Mouse (Mus musculus): Measurements from ENCODE around the gene Prlh. TPM values are rescaled to one million over a fixed set of nuclear protein-coding genes. Genes with fewer than 3 reads are reported as not detected.
A peak's percentile ranks its signal among the peaks of the same experiment; 100 is the strongest.

Prlh gene
- polyA plus RNA-seq (2012; ENCODE audit: insufficient read depth, insufficient read length, low replicate concordance, missing spikeins), result not detected in 2 replicates

GRCm38 (mm10) chr1:90952808-90953207 is at the start of gene Prlh:
Gene Prlh (plus strand): TSS chr1:90953108.
- TF ChIP-seq CTCF (IDR thresholded peaks at IDR 0.05; ENCODE audit: insufficient read depth, low read depth, low read length) (no peak), POLR2A (IDR thresholded peaks at IDR 0.05; ENCODE audit: insufficient read depth, low read depth, low read length) (no peak)
- no peaks in the 10 kb centered on the region for H3K4me1 ChIP-seq (ENCODE audit: control insufficient read depth, insufficient read depth, low read length)
- 91% methylated on average over 8 of the region's 8 CpGs for WGBS

GRCm38 (mm10) chr1:90903211-90903945 is 49.5 kb upstream of the Prlh start:
- 70% methylated on average over 3 of the region's 3 CpGs for WGBS
- Histone ChIP-seq H3K27ac (ENCODE audit: insufficient read depth, low read depth, low read length) (peak overlapping the region; percentile 16), H3K4me1 (ENCODE audit: control insufficient read depth, insufficient read depth, low read length) (peaks cover 10% of the 10 kb centered on the region), H3K4me3 (ENCODE audit: insufficient read depth, low read depth, low read length) (no peak overlapping the region)
- TF ChIP-seq CTCF (IDR thresholded peaks at IDR 0.05; ENCODE audit: insufficient read depth, low read depth, low read length) (no peak), POLR2A (IDR thresholded peaks at IDR 0.05; ENCODE audit: insufficient read depth, low read depth, low read length) (no peak)

More at GRCm38 (mm10) chr1:90952808-90953207, at the start of gene Prlh:
- H3K4me3 ChIP-seq (ENCODE audit: insufficient read depth, low read depth, low read length), result no peak within 1 kb of the TSS
- H3K27ac ChIP-seq (ENCODE audit: insufficient read depth, low read depth, low read length), result no peak within 1 kb of the TSS

GRCm38 (mm10) chr1:90903971-90904458 is 48.9 kb upstream of the Prlh start:
- Histone ChIP-seq H3K4me3 (ENCODE audit: insufficient read depth, low read depth, low read length) (no peak overlapping the region), H3K4me1 (ENCODE audit: control insufficient read depth, insufficient read depth, low read length) (peaks cover 10% of the 10 kb centered on the region), H3K27ac (ENCODE audit: insufficient read depth, low read depth, low read length) (peak overlapping the region; percentile 16; the same call in 1 of the 2 replicates)
- 33% methylated on average over 8 of the region's 8 CpGs for WGBS
- TF ChIP-seq POLR2A (IDR thresholded peaks at IDR 0.05; ENCODE audit: insufficient read depth, low read depth, low read length), result no peak
- no peak for TF ChIP-seq CTCF (IDR thresholded peaks at IDR 0.05; ENCODE audit: insufficient read depth, low read depth, low read length)

DNA sequence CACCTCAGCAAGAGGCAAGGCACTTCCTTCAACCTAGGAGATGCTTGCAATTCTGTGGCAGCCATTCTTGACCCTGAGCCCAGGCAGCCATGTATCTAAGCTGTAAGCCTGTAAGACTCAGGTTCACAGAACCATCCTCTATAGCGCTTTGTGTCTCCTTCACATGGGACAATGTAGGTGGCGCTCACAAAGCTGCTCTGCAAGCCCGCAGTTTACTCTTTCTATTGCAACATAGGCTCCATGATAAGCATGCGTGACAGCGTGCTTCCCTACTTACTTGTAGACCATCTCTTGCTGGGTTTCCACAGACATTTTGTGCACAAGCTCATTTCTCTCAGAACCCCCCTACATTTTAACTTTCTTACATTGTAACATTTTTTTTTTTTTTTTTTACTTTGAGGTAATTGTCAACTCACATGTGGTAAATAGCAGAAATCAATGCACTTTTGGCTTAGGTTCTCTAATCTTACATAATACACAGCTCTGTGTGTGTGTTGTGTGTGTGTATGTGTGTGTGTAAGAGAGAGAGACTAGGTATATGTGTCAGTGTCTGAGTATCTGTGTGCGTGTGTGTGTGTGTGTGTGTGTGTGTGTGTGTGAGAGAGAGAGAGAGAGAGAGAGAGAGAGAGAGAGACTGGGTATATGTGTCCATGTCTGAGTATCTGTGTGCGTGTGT is 48.0 kb upstream of the Prlh start:
- peaks cover 15% of the 10 kb centered on the region for H3K4me1 ChIP-seq (ENCODE audit: control insufficient read depth, insufficient read depth, low read length)
- no peak for TF ChIP-seq POLR2A (IDR thresholded peaks at IDR 0.05; ENCODE audit: insufficient read depth, low read depth, low read length)
- no peak for TF ChIP-seq CTCF (IDR thresholded peaks at IDR 0.05; ENCODE audit: insufficient read depth, low read depth, low read length)
- 91% methylated on average over 7 of the region's 7 CpGs for WGBS
- H3K27ac ChIP-seq (ENCODE audit: insufficient read depth, low read depth, low read length), result no peak overlapping the region
- H3K4me3 ChIP-seq (ENCODE audit: insufficient read depth, low read depth, low read length), result no peak overlapping the region

DNA sequence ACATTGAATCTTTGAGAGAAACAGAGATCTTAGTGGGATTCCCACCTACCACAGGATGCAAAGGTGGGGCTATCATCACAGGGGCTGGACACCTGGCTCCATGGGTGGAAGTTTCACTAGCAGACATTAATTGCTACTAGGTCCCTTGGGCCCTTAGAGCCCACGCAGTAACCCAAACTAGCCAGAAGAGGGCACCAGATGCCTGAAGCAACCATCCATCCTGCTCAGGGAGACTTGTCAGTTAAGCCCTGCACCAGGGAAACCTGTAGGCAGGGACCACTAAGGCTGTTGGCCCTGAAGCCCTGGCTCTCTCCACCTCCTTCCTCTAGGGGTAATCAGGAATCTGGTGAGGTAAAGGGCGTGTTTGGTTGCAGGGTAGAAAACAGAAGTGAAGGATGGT is 46.6 kb upstream of the Prlh start:
- no peak for TF ChIP-seq POLR2A (IDR thresholded peaks at IDR 0.05; ENCODE audit: insufficient read depth, low read depth, low read length)
- TF ChIP-seq CTCF (IDR thresholded peaks at IDR 0.05; ENCODE audit: insufficient read depth, low read depth, low read length), result no peak; the same call in 1 of the 2 replicates
- WGBS, result 40% methylated on average over 2 of the region's 2 CpGs
- no peak overlapping the region for H3K4me3 ChIP-seq (ENCODE audit: insufficient read depth, low read depth, low read length)
- no peak overlapping the region for H3K27ac ChIP-seq (ENCODE audit: insufficient read depth, low read depth, low read length)
- H3K4me1 ChIP-seq (ENCODE audit: control insufficient read depth, insufficient read depth, low read length), result peaks cover 18% of the 10 kb centered on the region

GRCm38 (mm10) chr1:90909161-90909560 is 43.7 kb upstream of the Prlh start:
- no peak overlapping the region for H3K27ac ChIP-seq (ENCODE audit: insufficient read depth, low read depth, low read length)
- no peak overlapping the region for H3K4me3 ChIP-seq (ENCODE audit: insufficient read depth, low read depth, low read length)
- TF ChIP-seq POLR2A (IDR thresholded peaks at IDR 0.05; ENCODE audit: insufficient read depth, low read depth, low read length) (no peak), CTCF (IDR thresholded peaks at IDR 0.05; ENCODE audit: insufficient read depth, low read depth, low read length) (no peak)
- H3K4me1 ChIP-seq (ENCODE audit: control insufficient read depth, insufficient read depth, low read length), result peaks cover 8% of the 10 kb centered on the region

- H3K4me1 ChIP-seq (ENCODE audit: control insufficient read depth, insufficient read depth, low read length), result peaks cover 10% of the 10 kb centered on the region
- no peak overlapping the region for H3K27ac ChIP-seq (ENCODE audit: insufficient read depth, low read depth, low read length)
- peak overlapping the region; percentile 4; the same call in 1 of the 2 replicates for H3K4me3 ChIP-seq (ENCODE audit: insufficient read depth, low read depth, low read length)
- TF ChIP-seq CTCF (IDR thresholded peaks at IDR 0.05; ENCODE audit: insufficient read depth, low read depth, low read length) (no peak), POLR2A (IDR thresholded peaks at IDR 0.05; ENCODE audit: insufficient read depth, low read depth, low read length) (no peak)
- WGBS, result 19% methylated on average over 17 of the region's 17 CpGs
Observed at GRCm38 (mm10) chr1:90909631-90910152, 43.2 kb upstream of the Prlh start.

- no peak overlapping the region for H3K27ac ChIP-seq (ENCODE audit: insufficient read depth, low read depth, low read length)
- no peak overlapping the region for H3K4me3 ChIP-seq (ENCODE audit: insufficient read depth, low read depth, low read length)
- peaks cover 15% of the 10 kb centered on the region for H3K4me1 ChIP-seq (ENCODE audit: control insufficient read depth, insufficient read depth, low read length)
- WGBS, result 82% methylated on average over 6 of the region's 6 CpGs
- TF ChIP-seq CTCF (IDR thresholded peaks at IDR 0.05; ENCODE audit: insufficient read depth, low read depth, low read length) (no peak), POLR2A (IDR thresholded peaks at IDR 0.05; ENCODE audit: insufficient read depth, low read depth, low read length) (no peak)
Observed at GRCm38 (mm10) chr1:90913231-90913630, 39.7 kb upstream of the Prlh start.

Data from olfactory bulb, adult 2 months (tissue).